Mouse (Mus musculus) gastrocnemius, adult 18-20 months (tissue): Measurements from ENCODE around the gene Fam71f2. TPM values are rescaled to one million over a fixed set of nuclear protein-coding genes. Genes with fewer than 3 reads are reported as not detected.

ENCODE experiments used
- DNase-seq: peaks from one replicate; pipeline ENCODE4 v3.0.0; 2021; ENCODE audit warnings: low spot score
- long read RNA-seq, 2 experiments: library from polyadenylated mRNA; stranded (forward); transcript quantifications; one replicate each; pipeline ENCODE4 v2.0.0; 2021
- total RNA-seq, 2 experiments: library from RNA; stranded (reverse); gene quantifications; 2 replicates each; pipeline ENCODE4 v1.2.3; 2021

The Fam71f2 gene
- not detected for total RNA-seq
- long read RNA-seq, experiment 1 = 0 reads
- long read RNA-seq, experiment 2 = 0 reads

DNA sequence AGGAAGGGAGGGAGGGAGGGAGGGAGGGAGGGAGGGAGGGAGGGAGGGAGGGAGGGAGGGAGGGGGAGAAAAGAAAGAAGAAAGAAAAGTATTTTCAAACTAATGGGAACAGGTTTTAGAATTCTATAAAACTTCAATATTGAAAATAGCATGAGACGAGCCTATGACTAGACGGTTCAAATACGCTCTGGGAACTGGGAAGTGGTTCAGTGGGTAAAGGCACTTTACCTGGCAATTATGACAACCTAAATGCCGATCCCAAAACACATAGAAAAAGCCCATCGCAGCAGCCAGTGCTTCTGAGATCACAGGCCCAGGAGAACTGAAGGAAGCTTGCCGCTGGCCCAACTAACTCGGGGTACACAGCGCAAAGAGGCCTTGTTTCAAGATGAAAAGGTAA lies at the start of gene Fam71f2:
Gene Fam71f2 (plus strand): TSS at position 301 of the 400 bp plus-strand sequence.
- DNase-seq = no peak

- no peak for DNase-seq
Measured at GRCm38 (mm10) chr6:29230386-29230785, 49.0 kb upstream of the Fam71f2 start.

GRCm38 (mm10) chr6:29231799-29232198 lies 47.6 kb upstream of the Fam71f2 start:
- DNase-seq = no peak

DNA sequence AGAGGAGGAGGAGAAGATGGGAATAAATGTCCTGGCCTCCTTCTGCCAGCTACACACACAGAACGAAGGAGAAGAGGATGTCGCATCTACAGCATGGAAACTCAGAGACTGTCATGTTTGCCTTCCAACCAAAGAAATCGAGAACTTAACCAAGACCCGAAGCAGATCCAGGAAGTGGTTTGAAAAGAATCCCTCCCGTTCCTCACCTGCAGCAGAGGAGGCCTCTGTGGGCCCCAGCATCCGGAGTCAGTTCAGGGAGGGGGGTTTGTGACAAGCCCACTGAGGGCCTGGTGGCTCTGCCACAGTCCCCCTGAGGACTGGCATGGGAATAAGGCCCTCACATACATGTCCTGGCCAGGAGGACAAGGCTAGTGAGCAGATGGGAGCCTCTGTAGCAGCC lies 47.1 kb upstream of the Fam71f2 start:
- DNase-seq = no peak

DNA sequence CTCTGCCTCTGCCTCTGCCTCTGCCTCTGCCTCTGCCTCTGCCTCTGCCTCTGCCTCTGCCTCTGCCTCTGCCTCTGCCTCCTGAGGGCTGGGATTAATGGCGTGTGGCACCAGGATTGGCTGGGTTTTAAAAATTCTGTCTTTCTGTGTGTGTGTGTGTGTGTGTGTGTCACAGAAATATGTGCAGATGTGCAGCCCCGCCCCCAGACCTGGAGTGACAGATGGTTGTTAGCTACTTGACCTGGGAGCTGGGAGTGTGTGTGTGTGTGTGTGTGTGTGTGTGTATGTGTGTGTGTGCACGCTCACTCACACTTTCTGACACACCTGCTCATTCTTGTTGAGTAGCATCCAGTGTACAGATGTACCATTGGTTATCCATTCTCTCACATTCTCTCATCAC lies 45.7 kb upstream of the Fam71f2 start:
- no peak for DNase-seq

GRCm38 (mm10) chr6:29234272-29234671 lies 45.1 kb upstream of the Fam71f2 start:
- DNase-seq = no peak

GRCm38 (mm10) chr6:29240806-29241205 lies 38.6 kb upstream of the Fam71f2 start:
- peak; percentile 60 for DNase-seq

DNA sequence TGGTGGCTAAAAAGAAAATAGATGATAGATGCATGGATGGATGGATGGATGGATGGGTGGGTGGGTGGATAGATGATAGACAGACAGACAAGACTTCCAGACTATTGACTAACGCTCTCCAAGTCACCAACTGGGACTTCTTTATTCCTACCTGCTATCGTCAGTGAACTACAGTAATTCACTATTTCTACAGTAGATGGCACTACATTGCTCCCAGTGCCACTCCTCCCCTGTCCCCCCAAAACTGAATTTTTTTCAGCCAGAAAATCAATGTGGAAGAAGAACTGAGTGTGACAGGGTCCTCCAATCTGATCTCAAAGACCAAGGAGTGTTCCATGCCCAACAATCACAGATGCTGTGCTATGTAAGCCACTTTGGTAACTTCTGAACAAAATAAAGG lies 37.7 kb upstream of the Fam71f2 start:
- no peak for DNase-seq

DNA sequence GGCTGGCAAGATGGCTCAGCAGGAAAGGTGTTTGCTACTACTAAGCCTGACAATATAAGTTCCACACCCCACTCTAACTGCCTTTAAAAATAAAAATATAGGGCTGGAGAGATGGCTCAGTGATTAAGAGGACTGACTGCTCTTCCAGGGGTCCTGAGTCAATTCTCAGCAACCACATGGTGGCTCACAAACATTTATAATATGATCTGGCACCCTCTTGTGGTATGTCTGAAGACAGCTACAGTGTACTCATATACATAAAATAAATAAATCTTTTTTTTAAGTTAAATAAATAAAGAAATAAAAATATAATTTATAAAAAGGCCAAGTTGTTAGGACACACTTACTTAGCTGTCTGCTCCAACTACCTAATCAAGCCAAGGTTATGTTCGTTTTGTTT lies 37.1 kb upstream of the Fam71f2 start:
- no peak for DNase-seq

GRCm38 (mm10) chr6:29245272-29246120 lies 33.9 kb upstream of the Fam71f2 start:
- no peak for DNase-seq

DNA sequence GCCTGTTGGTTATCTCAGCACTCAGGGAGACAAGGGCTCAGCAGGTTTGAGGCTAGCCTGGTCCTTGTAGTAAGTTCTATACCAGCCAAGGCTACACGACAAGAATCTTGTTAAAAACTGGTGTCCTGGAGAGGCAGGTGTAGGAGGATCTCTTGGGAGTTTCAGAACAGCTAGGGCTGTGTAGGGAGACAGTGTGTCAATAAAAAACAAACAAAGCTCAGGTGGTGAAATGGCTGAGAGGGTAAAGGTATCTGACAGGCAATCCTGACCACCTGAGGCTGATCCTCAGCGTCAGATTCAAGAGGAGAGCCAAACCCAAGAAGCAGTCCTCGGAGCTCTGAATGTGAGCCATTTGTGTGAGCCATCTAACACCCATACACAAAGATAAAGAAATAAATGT lies 33.2 kb upstream of the Fam71f2 start:
- DNase-seq = no peak

- no peak for DNase-seq
Measured at GRCm38 (mm10) chr6:29246585-29246984, 32.8 kb upstream of the Fam71f2 start.

DNA sequence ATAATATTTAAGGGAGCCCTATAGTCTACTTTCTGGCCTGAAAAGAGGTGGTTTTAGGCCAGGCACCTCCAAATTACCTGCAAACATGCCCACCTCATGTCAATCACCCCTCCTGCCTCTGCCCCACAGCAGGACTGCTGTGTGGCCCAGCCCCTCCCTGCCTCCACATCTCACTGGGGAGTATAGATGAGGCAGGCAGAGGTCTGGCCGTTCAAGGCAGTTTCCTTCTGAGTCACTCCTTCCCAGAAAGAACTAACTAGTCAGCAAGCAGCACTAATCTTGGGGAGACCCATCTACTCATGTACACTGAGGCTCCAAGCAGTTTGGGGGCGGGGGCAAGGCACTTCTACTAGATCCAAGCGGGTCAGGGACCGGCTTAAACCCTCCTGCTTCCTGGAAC lies 32.3 kb upstream of the Fam71f2 start:
- DNase-seq = no peak

DNA sequence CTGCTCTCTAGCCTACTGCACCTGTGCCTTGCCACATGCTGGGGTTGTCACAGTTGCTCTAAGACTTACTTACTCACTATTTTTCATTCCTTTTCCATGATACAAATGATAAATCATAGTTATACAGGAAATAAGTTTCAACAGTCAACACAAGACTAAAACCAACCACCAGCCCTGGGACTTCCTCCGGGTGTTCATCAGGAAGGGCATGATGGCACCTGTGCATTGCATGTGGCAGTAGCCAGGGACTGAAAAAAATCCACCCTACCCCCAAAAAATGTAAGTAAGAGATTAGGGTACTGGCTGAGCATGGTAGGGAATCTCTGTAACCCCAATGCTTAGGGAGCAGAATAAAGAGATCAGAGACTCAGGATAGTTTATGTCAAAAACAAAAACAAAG lies 20.0 kb upstream of the Fam71f2 start:
- DNase-seq = no peak

- DNase-seq = no peak
Measured at GRCm38 (mm10) chr6:29261831-29262230, 17.6 kb upstream of the Fam71f2 start.

GRCm38 (mm10) chr6:29263650-29264455 lies 15.5 kb upstream of the Fam71f2 start:
- peak; percentile 82 for DNase-seq

DNA sequence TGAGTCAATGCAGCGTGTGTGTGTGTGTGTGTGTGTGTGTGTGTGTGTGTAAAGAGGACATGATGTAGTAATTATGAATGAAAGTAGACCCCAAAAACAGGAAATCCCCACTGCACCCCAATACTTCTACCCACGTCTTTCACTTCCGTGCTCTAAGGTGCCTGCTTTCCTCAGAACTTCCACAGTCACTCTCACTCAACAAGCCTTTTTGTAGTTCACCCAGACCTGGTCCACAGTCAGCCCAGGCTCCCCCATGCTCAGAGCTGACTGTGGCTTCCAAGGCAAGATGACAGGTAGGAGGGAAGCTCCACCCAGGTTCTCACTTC lies 15.0 kb upstream of the Fam71f2 start:
- no peak for DNase-seq

DNA sequence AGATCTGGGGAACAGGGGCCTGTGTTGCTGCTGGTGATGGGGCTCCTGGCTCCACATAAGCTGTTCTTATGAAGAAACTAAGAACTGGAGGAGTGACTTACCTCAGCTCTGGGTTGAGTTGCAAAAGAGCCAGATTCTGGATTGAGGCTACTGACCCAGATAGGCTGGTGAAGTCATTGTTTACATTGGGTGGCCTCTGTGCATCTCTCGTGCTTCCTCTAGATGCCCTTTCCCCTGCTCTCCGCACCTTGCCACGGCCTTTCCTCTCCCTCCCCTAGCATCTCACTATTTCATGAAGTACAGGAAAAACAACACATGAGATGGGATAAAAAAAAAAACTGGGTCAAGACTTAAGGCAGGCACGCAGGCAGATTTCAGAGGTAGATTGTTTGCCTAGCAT lies 12.5 kb upstream of the Fam71f2 start:
- no peak for DNase-seq

GRCm38 (mm10) chr6:29269006-29269668 lies 10.3 kb upstream of the Fam71f2 start:
- no peak for DNase-seq

DNA sequence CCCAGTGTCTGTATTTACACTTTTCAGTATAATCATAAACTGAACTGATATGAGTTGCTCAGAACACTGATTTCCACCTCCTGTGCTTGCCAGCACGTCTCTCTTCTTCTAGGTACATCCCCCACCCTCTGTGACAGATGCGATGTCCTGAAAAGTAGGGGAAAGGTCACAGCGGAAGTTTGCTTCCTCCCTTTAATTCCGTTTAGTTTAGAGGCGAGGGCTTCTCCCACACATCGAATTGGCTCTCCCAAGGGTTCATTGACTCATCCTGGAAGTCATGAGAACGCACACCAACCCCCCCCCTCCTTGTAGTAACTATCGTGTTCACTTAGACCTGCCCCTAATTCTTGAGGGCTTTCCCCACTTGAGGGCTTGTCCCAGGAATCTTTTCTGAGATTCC lies 8.4 kb upstream of the Fam71f2 start:
- no peak for DNase-seq

DNA sequence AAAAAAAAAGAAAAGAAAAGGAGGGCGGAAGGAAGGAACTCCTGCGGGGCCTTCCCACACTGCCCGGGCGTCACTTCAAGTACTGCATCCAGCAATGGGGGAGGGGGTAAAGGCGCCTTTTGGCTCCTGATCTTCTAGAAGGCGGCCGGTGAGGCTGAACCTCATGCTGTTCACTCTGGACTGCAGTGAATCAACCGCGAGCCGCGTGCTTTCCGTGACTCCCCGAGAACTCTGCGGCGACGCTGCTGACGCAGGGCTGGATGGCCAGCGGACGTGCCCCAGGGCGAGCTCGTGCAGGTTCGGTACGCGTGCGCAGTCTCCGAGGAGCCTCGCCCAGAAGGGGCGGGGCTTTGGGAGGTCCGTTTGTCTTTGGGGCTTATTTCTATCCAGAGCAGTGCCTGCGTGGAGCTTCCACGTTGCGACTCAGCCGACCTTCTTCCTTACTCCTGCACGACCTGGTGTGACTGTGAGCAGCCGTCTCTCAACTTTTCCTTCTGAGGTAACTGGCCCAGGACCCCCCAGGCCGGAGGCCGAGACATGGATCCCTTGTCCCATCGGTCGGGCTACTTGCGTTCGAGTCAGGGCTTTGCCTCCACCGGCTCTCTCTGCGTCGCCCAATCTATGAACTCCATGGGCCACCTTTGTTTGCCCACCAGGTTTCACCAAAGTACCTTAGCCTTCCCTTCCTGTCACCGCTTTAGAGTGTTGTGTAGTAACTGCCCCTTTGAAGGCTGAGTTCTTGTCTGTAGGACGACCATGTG lies 6.9 kb upstream of the Fam71f2 start, which contains the start of gene Hilpda:
Gene Hilpda (plus strand): TSS at position 177 of the 761 bp plus-strand sequence.
- DNase-seq = peak; percentile 91
